Mouse (Mus musculus) intestine, embryonic 15.5 days (tissue): ENCODE data around the gene Kcnip4. TPM values are rescaled to one million over a fixed set of nuclear protein-coding genes. Genes with fewer than 3 reads are reported as not detected.
A peak's percentile ranks its signal among the peaks of the same experiment; 100 is the strongest.

Experiments used
- ATAC-seq: fragments of 200-750 bp; cut with Nextera tagmentation; 2 replicates; pipeline ENCODE4 v1.8.0; 2017; ENCODE audit warnings: moderate TSS enrichment, moderate library complexity
- H3K27ac ChIP-seq: fragments of 300-500 bp; sonication (generic); 2 replicates; pipeline ENCODE4 v1.5.1; 2015; ENCODE audit warnings: mild to moderate bottlenecking, inconsistent platforms
- H3K27me3 ChIP-seq: fragments of 300-500 bp; sonication (generic); replicated peaks from 2 replicates; pipeline ENCODE4 v1.6.1; 2015; ENCODE audit warnings: inconsistent platforms
- H3K36me3 ChIP-seq: fragments of 300-500 bp; sonication (generic); 2 replicates; pipeline ENCODE4 v1.6.1; 2015; ENCODE audit warnings: inconsistent platforms
- H3K4me1 ChIP-seq: fragments of 300-500 bp; sonication (generic); replicated peaks from 2 replicates; pipeline ENCODE4 v1.6.1; 2015; ENCODE audit warnings: inconsistent platforms
- H3K4me2 ChIP-seq: fragments of 300-500 bp; sonication (generic); replicated peaks from 2 replicates; pipeline ENCODE4 v1.6.1; 2015; ENCODE audit warnings: mild to moderate bottlenecking, inconsistent platforms
- H3K4me3 ChIP-seq: fragments of 300-500 bp; sonication (generic); replicated peaks from 2 replicates; pipeline ENCODE4 v1.5.1; 2015; ENCODE audit warnings: inconsistent platforms
- H3K9ac ChIP-seq: fragments of 300-500 bp; sonication (generic); 2 replicates; pipeline ENCODE4 v1.6.1; 2015; ENCODE audit warnings: inconsistent platforms
- H3K9me3 ChIP-seq: fragments of 300-500 bp; sonication (generic); 2 replicates; pipeline ENCODE4 v1.6.1; 2016; ENCODE audit warnings: inconsistent platforms
- WGBS: fragments of 180-500 bp; shearing (Covaris S2); methylation state at CpG from one replicate; pipeline ENCODE4 v1.1.7; 2015; 5-methylcytosine and 5-hydroxymethylcytosine counted together
- polyA plus RNA-seq: library from polyadenylated mRNA; unstranded; fragments of >200 nt; fragmentation: Nextera tagmentation; extraction: Ambion mirVana; gene quantifications from 2 replicates; pipeline ENCODE4 v1.2.1, GENCODE M21; 2015

Gene Kcnip4
- polyA plus RNA-seq, 1 experiment from 2014 or later = 3.0 TPM

DNA sequence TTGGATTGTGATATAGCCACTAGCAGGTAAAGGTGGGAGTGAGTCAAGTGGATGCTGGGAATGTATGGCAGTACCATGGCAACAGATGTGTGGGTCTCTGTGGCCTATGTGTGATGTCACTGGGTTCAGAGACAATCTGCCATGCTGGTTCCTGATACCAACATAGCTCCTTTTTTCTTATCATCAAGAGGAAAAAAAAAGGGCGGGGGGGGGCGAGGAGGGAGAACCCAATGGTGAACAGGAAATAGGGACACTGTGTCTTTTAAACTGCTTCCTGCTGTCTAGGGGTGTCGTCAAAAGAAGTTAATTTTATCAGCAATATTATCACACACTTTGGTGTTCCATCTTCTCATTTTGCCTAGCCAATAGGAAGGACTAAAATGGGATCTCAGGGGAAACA is 1021.6 kb downstream of the Kcnip4 start:
- WGBS = 75% methylated on average over 3 of the region's 3 CpGs
- ATAC-seq = no peak
- H3K9me3 ChIP-seq = no peaks in the 10 kb centered on the region

DNA sequence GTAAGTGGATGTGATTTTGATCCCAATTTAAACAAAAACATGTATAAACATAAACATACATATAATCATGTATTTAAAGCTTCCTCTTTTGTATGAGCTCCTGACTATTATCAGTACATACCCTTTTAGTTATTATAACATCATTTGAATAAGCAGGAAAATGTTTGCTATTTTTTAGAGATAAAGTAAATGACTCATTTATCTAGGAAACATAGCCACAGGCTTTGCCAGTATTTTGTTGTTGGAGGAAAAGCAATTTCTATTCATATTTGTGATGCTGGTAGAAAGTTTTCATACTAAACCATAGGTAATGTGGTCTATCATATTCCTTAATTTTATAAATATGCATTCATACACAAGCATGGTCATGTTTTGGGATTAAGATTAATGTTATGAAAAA is 1022.3 kb downstream of the Kcnip4 start:
- no peak overlapping the region for H3K4me2 ChIP-seq
- no peak for ATAC-seq

More for the DNA sequence above, 1021.6 kb downstream of the Kcnip4 start:
- Histone ChIP-seq H3K36me3 (no peaks in the 10 kb centered on the region), H3K4me3 (no peak overlapping the region), H3K27ac (no peak overlapping the region), H3K27me3 (no peaks in the 10 kb centered on the region), H3K4me1 (no peaks in the 10 kb centered on the region), H3K9ac (no peak overlapping the region), H3K4me2 (no peak overlapping the region)

DNA sequence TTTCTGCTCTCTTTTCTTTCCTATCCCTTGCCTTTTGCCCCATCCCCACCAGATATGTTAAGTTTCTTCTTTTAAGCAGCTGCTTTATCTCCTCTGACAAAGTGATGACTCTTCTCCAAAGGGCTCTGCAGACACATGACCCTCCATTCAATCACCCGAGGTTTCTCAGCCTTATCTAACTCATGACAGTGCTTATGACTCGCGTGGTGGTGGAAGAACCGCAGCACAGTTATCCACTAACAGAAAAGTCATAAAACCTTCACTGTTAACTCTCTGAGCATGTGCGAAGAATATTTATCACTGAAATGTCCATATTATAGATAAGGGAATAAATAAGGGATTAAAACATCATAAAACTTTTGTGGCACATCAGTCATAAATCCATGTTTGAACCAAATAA is 1024.5 kb downstream of the Kcnip4 start:
- WGBS = 33% methylated on average over 5 of the region's 5 CpGs
- no peak overlapping the region for H3K9ac ChIP-seq
- H3K36me3 ChIP-seq = no peaks in the 10 kb centered on the region
- no peak overlapping the region for H3K4me2 ChIP-seq
- peak; percentile 61 for ATAC-seq
- no peak overlapping the region for H3K4me3 ChIP-seq
- no peaks in the 10 kb centered on the region for H3K4me1 ChIP-seq
- no peak overlapping the region for H3K27ac ChIP-seq
- H3K27me3 ChIP-seq = no peaks in the 10 kb centered on the region
- H3K9me3 ChIP-seq = no peaks in the 10 kb centered on the region

More for the DNA sequence above, 1022.3 kb downstream of the Kcnip4 start:
- Histone ChIP-seq H3K9ac (no peak overlapping the region), H3K27ac (no peak overlapping the region), H3K4me1 (no peaks in the 10 kb centered on the region), H3K9me3 (no peaks in the 10 kb centered on the region), H3K27me3 (no peaks in the 10 kb centered on the region), H3K4me3 (no peak overlapping the region), H3K36me3 (no peaks in the 10 kb centered on the region)

DNA sequence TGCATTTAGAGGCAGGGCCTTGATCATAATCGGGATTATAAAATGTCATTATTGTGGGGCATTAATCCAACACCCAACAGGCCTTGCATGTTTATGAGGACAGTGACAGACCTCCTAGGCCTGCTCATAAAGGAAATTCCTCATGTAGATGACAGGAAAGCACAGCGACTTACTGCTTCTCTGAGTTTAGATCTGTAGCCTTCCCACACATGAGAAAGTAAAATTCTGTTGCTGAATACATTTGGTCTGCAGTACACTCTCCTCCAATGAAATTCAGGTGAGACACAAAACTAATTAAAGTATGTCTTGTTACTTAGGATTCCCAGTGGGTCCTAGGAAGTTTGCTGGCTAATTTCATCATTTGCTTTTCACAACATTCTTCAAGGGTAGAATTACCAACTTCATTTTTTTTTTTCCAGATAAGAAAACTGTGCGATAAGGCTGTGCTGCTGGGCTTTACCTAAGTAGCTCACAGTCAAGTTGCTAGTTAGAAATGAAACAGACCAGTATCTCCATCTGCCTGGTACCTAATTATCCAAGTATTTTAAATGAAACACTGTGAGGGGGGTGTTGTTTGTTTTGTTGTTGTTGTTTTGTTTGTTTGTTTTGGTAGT is 1033.7 kb downstream of the Kcnip4 start:
- Histone ChIP-seq H3K27me3 (no peaks in the 10 kb centered on the region), H3K4me3 (no peak overlapping the region), H3K9ac (no peak overlapping the region), H3K4me2 (no peak overlapping the region), H3K4me1 (no peaks in the 10 kb centered on the region), H3K36me3 (no peaks in the 10 kb centered on the region), H3K9me3 (no peaks in the 10 kb centered on the region), H3K27ac (no peak overlapping the region)
- no peak for ATAC-seq
- WGBS = 77% methylated on average over 3 of the region's 3 CpGs

DNA sequence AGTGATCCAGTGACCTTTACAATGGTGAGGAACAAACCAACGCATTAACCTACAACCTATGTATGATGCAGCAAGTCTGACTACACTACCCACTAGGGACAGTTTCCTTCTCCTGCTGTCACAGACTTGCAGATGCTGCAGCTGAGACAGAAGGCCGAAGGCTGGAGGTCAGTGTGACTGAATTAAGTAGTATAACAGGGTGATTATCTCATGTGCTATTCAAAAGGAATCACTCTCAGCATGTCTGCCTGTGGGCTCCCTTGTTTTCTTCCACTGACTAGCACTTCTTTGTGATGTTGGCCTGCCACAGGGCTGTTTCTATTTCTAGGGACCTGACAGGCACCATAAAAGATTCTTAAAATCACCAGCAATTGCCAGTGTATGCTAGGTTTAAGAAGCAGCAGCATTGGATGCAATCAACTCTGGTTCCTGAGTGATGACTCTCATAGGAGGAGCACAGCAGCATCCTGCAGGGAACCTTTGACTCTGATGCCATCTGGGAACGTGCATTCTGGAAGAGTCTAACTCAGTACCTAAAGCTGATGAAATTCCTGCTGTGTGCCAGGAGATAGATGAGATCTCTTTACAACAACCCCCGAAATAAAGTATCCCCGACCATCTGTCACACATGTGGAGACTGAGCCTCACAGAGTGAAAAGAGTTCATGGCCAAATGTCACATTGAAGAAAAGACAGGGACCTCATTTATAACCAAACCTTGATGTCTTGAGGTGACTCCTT is 1035.0 kb downstream of the Kcnip4 start:
- ATAC-seq = no peak
- 49% methylated on average over 5 of the region's 5 CpGs for WGBS
- H3K4me1 ChIP-seq = no peaks in the 10 kb centered on the region

DNA sequence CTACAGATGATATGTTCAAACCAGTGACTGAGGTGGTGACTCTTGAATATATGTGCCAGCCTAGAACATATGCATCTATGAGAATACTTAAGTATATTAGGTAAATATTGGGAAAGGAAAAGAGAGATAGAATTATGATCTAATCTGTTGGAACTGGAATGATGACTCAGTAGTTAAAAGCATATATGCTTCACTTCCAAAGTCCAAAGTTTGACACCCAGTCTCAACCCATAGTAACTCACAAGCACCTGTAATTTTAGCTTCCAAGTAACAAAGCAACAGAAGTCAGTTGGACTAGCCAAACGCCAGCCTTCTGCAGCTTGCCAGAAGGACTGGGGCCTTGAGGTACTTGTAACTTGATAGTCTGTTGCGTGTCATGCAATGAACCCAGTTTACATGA is 1041.6 kb downstream of the Kcnip4 start:
- Histone ChIP-seq H3K4me1 (no peaks in the 10 kb centered on the region), H3K27ac (no peak overlapping the region), H3K9ac (no peak overlapping the region), H3K4me2 (no peak overlapping the region), H3K9me3 (no peaks in the 10 kb centered on the region), H3K36me3 (no peaks in the 10 kb centered on the region), H3K4me3 (no peak overlapping the region), H3K27me3 (no peaks in the 10 kb centered on the region)
- WGBS = 75% methylated on average over 2 of the region's 2 CpGs
- peak; percentile 59 for ATAC-seq

More for the DNA sequence above, 1035.0 kb downstream of the Kcnip4 start:
- Histone ChIP-seq H3K9ac (no peak overlapping the region), H3K4me3 (no peak overlapping the region), H3K36me3 (no peaks in the 10 kb centered on the region), H3K4me2 (no peak overlapping the region), H3K27ac (no peak overlapping the region), H3K9me3 (no peaks in the 10 kb centered on the region), H3K27me3 (no peaks in the 10 kb centered on the region)

DNA sequence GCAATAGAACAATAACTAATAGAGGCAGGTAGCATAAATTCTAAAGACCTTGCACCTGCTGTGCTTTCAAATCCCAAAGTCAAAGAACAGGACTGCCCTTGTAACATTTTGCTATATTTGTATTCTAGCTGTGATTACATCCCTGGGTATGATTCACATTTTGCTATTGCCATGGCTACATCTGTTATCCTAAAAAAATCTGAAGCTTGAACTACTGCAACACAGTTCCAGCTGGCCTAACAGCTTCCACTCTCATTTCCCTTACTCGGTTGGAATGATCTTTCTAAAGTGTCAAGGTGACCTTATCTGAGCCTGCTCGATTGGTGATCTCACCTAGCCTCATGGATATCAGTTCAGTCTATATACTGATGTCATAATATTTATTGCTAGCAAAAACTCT is 1064.5 kb downstream of the Kcnip4 start:
- no peaks in the 10 kb centered on the region for H3K4me1 ChIP-seq
- 59% methylated on average over 2 of the region's 2 CpGs for WGBS
- no peaks in the 10 kb centered on the region for H3K36me3 ChIP-seq
- H3K27ac ChIP-seq = no peak overlapping the region
- H3K4me2 ChIP-seq = no peak overlapping the region
- H3K9ac ChIP-seq = no peak overlapping the region
- H3K4me3 ChIP-seq = no peak overlapping the region
- H3K9me3 ChIP-seq = no peaks in the 10 kb centered on the region
- ATAC-seq = no peak
- no peaks in the 10 kb centered on the region for H3K27me3 ChIP-seq

DNA sequence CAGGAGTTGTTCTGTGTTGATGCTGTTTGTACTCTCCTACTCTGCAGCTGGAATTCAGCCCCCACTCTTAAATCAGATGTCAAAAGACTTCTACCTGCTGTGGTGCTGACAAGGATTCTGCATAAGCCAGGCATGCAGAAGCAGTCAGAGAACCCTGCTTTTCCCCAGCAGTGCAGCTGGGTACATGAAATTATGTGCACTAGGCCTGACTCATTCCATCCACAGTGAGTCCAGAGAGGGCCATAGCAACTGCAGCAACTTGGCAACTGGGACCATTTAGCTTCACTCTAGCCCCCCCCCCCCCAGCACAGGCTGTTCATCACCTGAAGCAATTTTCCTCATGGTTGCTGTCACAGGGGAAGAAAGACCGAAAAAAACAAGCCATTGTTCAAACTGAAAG is 1075.8 kb downstream of the Kcnip4 start:
- Histone ChIP-seq H3K9ac (no peak overlapping the region), H3K4me1 (no peaks in the 10 kb centered on the region), H3K9me3 (no peaks in the 10 kb centered on the region), H3K4me2 (no peak overlapping the region), H3K27ac (no peak overlapping the region), H3K4me3 (no peak overlapping the region), H3K27me3 (no peaks in the 10 kb centered on the region), H3K36me3 (no peaks in the 10 kb centered on the region)
- no peak for ATAC-seq
- WGBS = 80% methylated on average over 1 of the region's 1 CpGs

DNA sequence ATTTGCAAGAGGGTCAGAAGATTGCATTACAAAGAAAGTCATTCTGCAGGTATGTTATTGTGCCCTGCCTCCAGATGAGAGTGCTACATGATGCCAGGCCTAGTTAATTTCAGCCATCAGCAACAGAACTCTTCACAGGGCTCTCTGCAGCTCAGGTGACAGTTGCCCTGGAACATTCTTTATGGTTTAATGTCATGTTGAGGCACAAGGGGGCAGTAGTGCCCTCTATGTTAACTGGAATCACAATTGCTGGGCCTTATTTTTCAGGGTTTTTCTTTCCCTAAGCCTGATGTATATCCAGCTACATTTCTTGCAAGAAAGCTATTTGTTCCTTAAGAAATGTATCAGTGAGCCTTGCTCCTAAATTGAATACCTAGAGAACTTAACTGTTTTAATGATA is 1094.2 kb downstream of the Kcnip4 start:
- H3K9me3 ChIP-seq = no peaks in the 10 kb centered on the region
- H3K9ac ChIP-seq = no peak overlapping the region
- no peak overlapping the region for H3K27ac ChIP-seq
- H3K4me1 ChIP-seq = no peaks in the 10 kb centered on the region
- no peaks in the 10 kb centered on the region for H3K36me3 ChIP-seq
- no peak overlapping the region for H3K4me3 ChIP-seq
- ATAC-seq = peak; percentile 58; the same call in 1 of the 2 replicates
- H3K4me2 ChIP-seq = no peak overlapping the region
- H3K27me3 ChIP-seq = no peaks in the 10 kb centered on the region

DNA sequence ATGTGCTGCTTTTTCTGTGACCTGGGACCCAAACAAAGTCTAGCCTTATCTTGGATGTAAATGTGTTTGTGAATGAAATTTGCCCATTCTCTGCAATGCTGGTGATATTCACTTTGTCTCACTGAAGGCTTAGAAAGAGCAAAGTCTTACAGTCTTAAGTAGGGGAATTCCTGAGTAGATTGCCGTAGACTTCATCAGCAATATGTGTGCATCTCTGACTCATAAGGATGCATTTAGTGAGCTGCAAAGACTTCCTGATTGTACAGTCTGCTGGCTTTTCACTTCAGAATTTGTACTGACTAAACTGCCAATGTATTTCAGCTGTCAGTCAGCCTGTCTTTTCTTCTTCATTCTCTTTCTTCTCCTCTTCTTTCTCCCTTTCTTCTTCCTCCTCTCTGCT is 1102.8 kb downstream of the Kcnip4 start:
- no peak for ATAC-seq
- Histone ChIP-seq H3K4me2 (no peak overlapping the region), H3K9ac (no peak overlapping the region), H3K27me3 (no peaks in the 10 kb centered on the region), H3K27ac (no peak overlapping the region), H3K4me1 (no peaks in the 10 kb centered on the region), H3K36me3 (no peaks in the 10 kb centered on the region), H3K4me3 (no peak overlapping the region), H3K9me3 (no peaks in the 10 kb centered on the region)
- 80% methylated on average over 1 of the region's 1 CpGs for WGBS

DNA sequence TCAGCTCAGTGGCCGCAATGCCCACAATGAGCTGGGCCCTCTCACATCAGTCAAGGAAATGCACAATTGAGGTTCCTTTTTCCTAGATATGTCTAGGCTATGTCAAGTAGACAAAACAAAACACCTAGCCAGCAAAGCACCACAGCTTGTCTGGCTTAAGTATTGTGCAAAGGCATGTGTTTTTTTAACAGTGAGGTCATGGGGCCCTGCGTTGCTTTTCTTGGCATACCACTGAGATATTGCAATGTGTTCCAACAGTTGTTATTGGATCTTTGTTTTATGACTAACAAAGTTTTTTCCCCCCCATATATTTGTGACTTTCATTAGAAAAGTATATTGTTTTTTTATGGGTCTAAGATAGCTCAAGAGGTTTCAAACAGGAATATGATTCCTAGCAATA is 1105.0 kb downstream of the Kcnip4 start:
- Histone ChIP-seq H3K27ac (no peak overlapping the region), H3K9me3 (no peaks in the 10 kb centered on the region), H3K36me3 (no peaks in the 10 kb centered on the region), H3K9ac (no peak overlapping the region), H3K4me3 (no peak overlapping the region), H3K4me1 (no peaks in the 10 kb centered on the region), H3K27me3 (no peaks in the 10 kb centered on the region), H3K4me2 (no peak overlapping the region)
- no peak for ATAC-seq
- 97% methylated on average over 2 of the region's 2 CpGs for WGBS

DNA sequence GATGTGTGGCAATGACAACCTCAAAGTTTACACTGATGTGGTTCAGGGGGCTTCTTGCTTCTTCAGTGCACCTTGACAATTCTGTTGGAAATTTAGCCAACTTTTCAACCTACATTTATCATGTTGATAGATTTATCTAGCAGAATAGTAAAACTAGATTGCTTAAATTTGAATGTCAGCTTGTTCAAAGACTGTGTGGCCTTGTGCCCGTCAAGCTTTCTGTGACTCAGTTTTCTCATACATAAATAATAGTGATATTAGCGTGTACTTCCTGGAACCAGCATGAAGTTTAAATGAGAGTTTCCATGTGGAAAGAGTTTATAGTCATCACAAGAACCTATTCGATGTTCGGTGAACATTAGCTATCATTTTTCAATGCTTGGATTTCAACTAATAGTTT is 1112.4 kb downstream of the Kcnip4 start:
- no peaks in the 10 kb centered on the region for H3K9me3 ChIP-seq
- H3K4me3 ChIP-seq = no peak overlapping the region
- ATAC-seq = no peak
- H3K36me3 ChIP-seq = no peaks in the 10 kb centered on the region
- H3K9ac ChIP-seq = no peak overlapping the region
- H3K4me1 ChIP-seq = no peaks in the 10 kb centered on the region
- WGBS = 97% methylated on average over 4 of the region's 4 CpGs
- H3K27me3 ChIP-seq = no peaks in the 10 kb centered on the region
- no peak overlapping the region for H3K27ac ChIP-seq
- H3K4me2 ChIP-seq = no peak overlapping the region

DNA sequence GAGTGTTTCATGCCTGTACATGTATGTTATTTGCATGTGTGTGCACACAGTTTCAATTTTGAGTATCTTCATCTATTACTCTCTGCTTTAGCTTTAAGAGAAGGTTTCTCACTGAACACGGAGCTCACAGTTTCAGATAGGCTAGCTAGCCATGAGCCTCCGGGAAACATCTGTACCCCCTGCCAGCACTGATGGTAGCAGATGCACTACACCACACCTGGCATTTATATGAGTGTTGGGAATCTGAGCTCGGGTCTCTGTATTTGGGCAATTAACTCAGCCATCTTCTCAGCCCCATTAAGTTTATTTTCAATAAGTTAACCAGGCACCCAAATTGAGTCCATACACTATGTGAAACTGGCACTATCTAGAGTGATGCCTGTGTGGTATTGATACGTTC is 1113.2 kb downstream of the Kcnip4 start:
- Histone ChIP-seq H3K4me1 (no peaks in the 10 kb centered on the region), H3K27ac (no peak overlapping the region), H3K4me3 (no peak overlapping the region), H3K9ac (no peak overlapping the region), H3K36me3 (no peaks in the 10 kb centered on the region), H3K4me2 (no peak overlapping the region), H3K27me3 (no peaks in the 10 kb centered on the region), H3K9me3 (no peaks in the 10 kb centered on the region)
- no peak for ATAC-seq
- WGBS = 83% methylated on average over 4 of the region's 4 CpGs
